ENCODE assay signal across 7 mouse cellular contexts in genomic region chr3:102205458-102205830, GRCm38 (mm10). TPM values are rescaled to one million over a fixed set of nuclear protein-coding genes. Genes with fewer than 3 reads are reported as not detected.
DNase-seq lines count a peak whose midpoint lies in the region; ATAC-seq lines count a peak whose summit lies in the region.

No protein-coding gene starts in this region.

- H3K4me3 ChIP-seq in lung, embryonic 15.5 days = no peak overlapping the region
- H3K4me3 ChIP-seq in forebrain, embryonic 16.5 days (replicated peaks; ENCODE audit: low read length) = peak overlapping the region; percentile 26
- no peak overlapping the region for H3K4me3 ChIP-seq in liver, embryonic 12.5 days

- no peak for DNase-seq in lung, postnatal 10 days
- DNase-seq in T-cell, adult 2 months (ENCODE audit: low spot score) = no peak
- no peak for DNase-seq in gastrocnemius, postnatal 36 days
- DNase-seq in cerebellum, adult 9-11 months = no peak

- H3K27ac ChIP-seq in lung, embryonic 15.5 days = no peak overlapping the region
- peak overlapping the region; percentile 19; the same call in 1 of the 2 replicates for H3K27ac ChIP-seq in forebrain, embryonic 16.5 days (ENCODE audit: low read length)
- no peak overlapping the region for H3K27ac ChIP-seq in liver, embryonic 12.5 days

- H3K9me3 ChIP-seq in lung, embryonic 15.5 days = no peaks in the 10 kb centered on the region
- H3K9me3 ChIP-seq in forebrain, embryonic 16.5 days (ENCODE audit: control insufficient read depth, low read length) = no peaks in the 10 kb centered on the region
- H3K9me3 ChIP-seq in liver, embryonic 12.5 days (replicated peaks) = no peaks in the 10 kb centered on the region

- 14% methylated on average over 7 of the region's 7 CpGs for WGBS in lung, embryonic 15.5 days
- WGBS in forebrain, embryonic 16.5 days = 7% methylated on average over 7 of the region's 7 CpGs
- 17% methylated on average over 7 of the region's 7 CpGs for WGBS in liver, embryonic 12.5 days (ENCODE audit: insufficient replicate concordance)

- peaks cover 23% of the 10 kb centered on the region for H3K27me3 ChIP-seq in lung, embryonic 15.5 days
- peaks cover 35% of the 10 kb centered on the region for H3K27me3 ChIP-seq in forebrain, embryonic 16.5 days (replicated peaks; ENCODE audit: control insufficient read depth, insufficient read depth, low read length)
- H3K27me3 ChIP-seq in liver, embryonic 12.5 days (replicated peaks) = peaks cover 70% of the 10 kb centered on the region

- intact Hi-C loops in gastrocnemius, postnatal 36 days (cut with DNase I) = no loop called here

- peak overlapping the region; percentile 72 for H3K4me2 ChIP-seq in lung, embryonic 15.5 days
- peak overlapping the region; percentile 98 for H3K4me2 ChIP-seq in forebrain, embryonic 16.5 days (ENCODE audit: low read length)
- peak overlapping the region; percentile 94 for H3K4me2 ChIP-seq in liver, embryonic 12.5 days

- peaks cover 25% of the 10 kb centered on the region for H3K4me1 ChIP-seq in lung, embryonic 15.5 days
- H3K4me1 ChIP-seq in forebrain, embryonic 16.5 days (replicated peaks; ENCODE audit: control insufficient read depth, insufficient read depth, low read length) = peaks cover 20% of the 10 kb centered on the region
- H3K4me1 ChIP-seq in liver, embryonic 12.5 days = peaks cover 30% of the 10 kb centered on the region

- no peak for ATAC-seq in lung, embryonic 15.5 days (ENCODE audit: borderline replicate concordance, extremely low read depth, low FRiP score, low TSS enrichment)
- 0 out of 2 replicates have a peak, but pooled peaks have one; percentile 2 for ATAC-seq in forebrain, embryonic 16.5 days
- ATAC-seq in liver, embryonic 12.5 days = no peak

- no peak overlapping the region for H3K9ac ChIP-seq in lung, embryonic 15.5 days
- H3K9ac ChIP-seq in forebrain, embryonic 16.5 days (replicated peaks; ENCODE audit: low read depth, low read length) = no peak overlapping the region
- no peak overlapping the region for H3K9ac ChIP-seq in liver, embryonic 12.5 days

- no peaks in the 10 kb centered on the region for H3K36me3 ChIP-seq in lung, embryonic 15.5 days
- no peaks in the 10 kb centered on the region for H3K36me3 ChIP-seq in forebrain, embryonic 16.5 days (ENCODE audit: control insufficient read depth, insufficient read depth)
- H3K36me3 ChIP-seq in liver, embryonic 12.5 days = no peaks in the 10 kb centered on the region

RNA-seq across cellular contexts. Expression of gene Vangl1, which starts 1.0 kb away (rescaled TPM):
- 21.4 and 21.7 TPM in 2 replicates for polyA plus RNA-seq in lung, embryonic 15.5 days (2015; fragmentation: Nextera tagmentation; extraction: Ambion mirVana)
- polyA plus RNA-seq in forebrain, embryonic 16.5 days (2015; fragmentation: Nextera tagmentation; extraction: Ambion mirVana) = 6.3 and 8.0 TPM in 2 replicates
- polyA plus RNA-seq in liver, embryonic 12.5 days (2016; fragmentation: Nextera tagmentation; extraction: Ambion mirVana) = 70.5 and 76.3 TPM in 2 replicates
- 1 to 10 TPM; 2.2 to 3.9 TPM for total RNA-seq in gastrocnemius, postnatal 36 days (2021)
